Mouse (Mus musculus) heart, postnatal 14 days (tissue): ENCODE results near the gene Gm42674. TPM values are rescaled to one million over a fixed set of nuclear protein-coding genes. Genes with fewer than 3 reads are reported as not detected.
A peak's percentile ranks its signal among the peaks of the same experiment; 100 is the strongest.

Source experiments
- DNase-seq, 2 experiments: peaks; one replicate each; pipeline ENCODE4 v3.0.0; 2021 to 2022
- intact Hi-C: fragments of 180-260 bp; cut with DNase I; formaldehyde crosslinking; loops from one replicate; pipeline ENCODE4 v1.15.1; 2025
- total RNA-seq, 2 experiments: library from RNA; stranded (reverse); gene quantifications; 2 replicates each; pipeline ENCODE4 v1.2.3; 2021

Gm42674 gene
- total RNA-seq, 2 experiments from 2014 or later: not detected

DNA sequence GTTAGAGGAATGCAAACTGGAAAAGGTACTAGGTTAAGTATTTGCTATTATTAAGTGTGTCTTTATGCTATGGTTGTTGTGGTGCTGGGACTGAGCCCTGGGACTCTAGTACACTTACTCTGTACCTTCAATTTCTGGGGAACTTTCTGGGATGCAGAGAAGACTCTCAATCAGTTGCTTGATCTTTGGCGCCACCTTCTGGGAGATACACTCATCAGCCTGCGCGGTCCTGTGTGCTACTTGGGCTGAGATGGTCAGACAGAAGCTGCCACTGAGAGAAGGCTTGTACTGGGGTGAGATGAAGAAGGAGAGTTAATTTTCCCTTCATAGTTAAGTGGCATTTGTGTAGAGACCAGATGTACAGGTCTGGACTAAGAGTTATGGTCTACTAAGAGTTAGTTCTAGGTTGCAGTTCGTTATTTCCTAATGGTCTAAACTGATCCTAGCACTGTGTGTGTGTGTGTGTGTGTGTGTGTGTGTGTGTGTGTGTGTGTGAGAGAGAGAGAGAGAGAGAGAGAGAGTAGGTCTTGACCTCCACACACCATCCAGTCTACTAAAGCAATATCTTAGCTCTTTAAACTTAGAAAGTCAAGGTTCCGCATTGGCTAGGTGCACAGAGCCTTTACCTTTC, 51.3 kb downstream of the Gm42674 start:
- intact Hi-C loops: loop anchor here (5.0 to 10.0 kb wide), 3 partner anchors 36 to 238 kb away; no protein-coding TSS in a partner anchor
- DNase-seq: peak; percentile 71 to 82

GRCm38 (mm10) chr3:90653717-90654116, 52.0 kb downstream of the Gm42674 start, which contains the start of gene S100a7a:
Gene S100a7a, plus strand, starts transcription at chr3:90654017.
- DNase-seq: no peak
- intact Hi-C loops: loop anchor here (5.0 to 10.0 kb wide), 3 partner anchors 36 to 239 kb away; no protein-coding TSS in a partner anchor

Other genes starting within 250 kb of the Gm42674 start
- gene Slc27a3, start 212.0 kb upstream of the Gm42674 start, total RNA-seq: 1 to 10 TPM; 1.9 to 2.6 TPM
- 10 to 100 TPM; 26.4 to 27.2 TPM for gene Ints3, start 168.3 kb upstream of the Gm42674 start, total RNA-seq
- 10 to 100 TPM; 25.8 to 33.1 TPM for gene Npr1, start 136.0 kb upstream of the Gm42674 start, total RNA-seq
- gene Ilf2, start 125.8 kb upstream of the Gm42674 start, total RNA-seq: 10 to 100 TPM; 35.3 to 39.2 TPM
- gene Snapin, start 110.9 kb upstream of the Gm42674 start, total RNA-seq: 10 to 100 TPM; 51.3 to 52.6 TPM
- 100 to 1,000 TPM; 101 to 123 TPM for gene Chtop, start 92.4 kb upstream of the Gm42674 start, total RNA-seq
- 100 to 1,000 TPM; 516 to 570 TPM for gene S100a1, start 87.5 kb upstream of the Gm42674 start, total RNA-seq
- gene S100a13, start 87.5 kb upstream of the Gm42674 start, total RNA-seq: 10 to 100 TPM; 29.1 to 29.8 TPM
- 1 to 10 TPM in 1 of 2 experiments, under 1 TPM in 1; 0.74 to 1.7 TPM for gene S100a14, start 75.0 kb upstream of the Gm42674 start, total RNA-seq
- 10 to 100 TPM; 77.3 to 86.0 TPM for gene S100a16, start 64.7 kb upstream of the Gm42674 start, total RNA-seq
- not detected for gene S100a3, start 41.3 kb upstream of the Gm42674 start, total RNA-seq
- not detected for gene S100a2, start 11.7 kb upstream of the Gm42674 start, total RNA-seq
- gene S100a4, start 1.9 kb downstream of the Gm42674 start, total RNA-seq: 10 to 100 TPM; 12.2 to 14.3 TPM
- not detected for gene S100a5, start 6.6 kb downstream of the Gm42674 start, total RNA-seq
- gene S100a6, start 11.0 kb downstream of the Gm42674 start, total RNA-seq: 10 to 100 TPM; 62.2 to 71.0 TPM
- under 1 TPM in 1 of 2 experiments, not detected in 1; 0.17 TPM for gene S100a7a, start 52.1 kb downstream of the Gm42674 start, total RNA-seq
- gene S100a8, start 67.1 kb downstream of the Gm42674 start, total RNA-seq: 1 to 10 TPM; 2.6 to 2.8 TPM
- gene S100a9, start 93.8 kb downstream of the Gm42674 start, total RNA-seq: 1 to 10 TPM; 3.7 to 5.4 TPM
- gene Pglyrp4, start 125.0 kb downstream of the Gm42674 start, total RNA-seq: not detected
- gene Gm5849, start 176.0 kb downstream of the Gm42674 start, total RNA-seq: not detected